Mouse (Mus musculus): Measurements from ENCODE around the gene Cdc25b. TPM values are rescaled to one million over a fixed set of nuclear protein-coding genes. Genes with fewer than 3 reads are reported as not detected.

Cdc25b gene
- total and polyA plus RNA-seq, 3 experiments = 11.6 to 24.0 (median 21.3) TPM

DNA sequence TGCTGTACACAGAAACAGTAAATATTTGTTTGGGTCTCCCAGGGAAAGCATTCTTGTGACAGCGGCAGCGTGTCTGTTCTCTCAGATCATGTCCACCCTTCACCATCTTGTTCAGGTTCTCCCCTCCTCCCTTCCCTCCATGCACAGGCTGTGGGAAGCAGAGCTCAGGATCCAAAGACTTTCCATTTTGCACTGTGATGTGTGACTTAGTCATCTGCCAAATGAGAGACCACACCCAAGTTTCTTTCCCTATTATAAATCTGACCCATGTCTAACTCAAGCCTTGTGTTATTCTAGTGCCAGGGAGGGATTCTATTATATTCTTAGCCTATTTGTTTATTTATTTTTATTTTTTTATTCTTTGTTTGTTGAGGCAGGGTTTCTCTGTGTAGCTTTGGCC lies 21.6 kb downstream of the Cdc25b start:
- H3K4me3 ChIP-seq (replicated peaks in 1 of 3; ENCODE audit: low read depth in 2 of 3, low read length in 2 of 3, poor library complexity in 1 of 3) = no peak overlapping the region
- H3K36me3 ChIP-seq (replicated peaks in 1 of 2; ENCODE audit: control insufficient read depth in 1 of 2, insufficient read depth in 1 of 2, low read length in 1 of 2) = peaks cover 7 to 12% of the 10 kb centered on the region in 2 experiments
- H3K27ac ChIP-seq (ENCODE audit: insufficient read depth, low read depth) = no peak overlapping the region
- TF ChIP-seq USF2 (conservative IDR thresholded peaks at IDR 0.05; ENCODE audit: low read depth, low read length) (no peak), SMC3 (IDR thresholded peaks at IDR 0.05; ENCODE audit: low read depth, low read length) (no peak), ETS1 (conservative IDR thresholded peaks at IDR 0.05; ENCODE audit: low read depth, low read length) (no peak), ZMIZ1 (IDR thresholded peaks at IDR 0.05; ENCODE audit: low read depth, low read length) (no peak), RCOR1 (conservative IDR thresholded peaks at IDR 0.05; ENCODE audit: low read depth, low read length) (no peak), ZC3H11A (IDR thresholded peaks at IDR 0.05; ENCODE audit: low read depth, low read length) (no peak), MAZ (IDR thresholded peaks at IDR 0.05; ENCODE audit: low read depth, low read length) (no peak), RAD21 (IDR thresholded peaks at IDR 0.05; ENCODE audit: low read depth, low read length) (no peak), EP300 (IDR thresholded peaks at IDR 0.05; ENCODE audit: low read length) (no peak), JUND (conservative IDR thresholded peaks at IDR 0.05; ENCODE audit: low read depth, low read length) (no peak), CHD2 (IDR thresholded peaks at IDR 0.05; ENCODE audit: low read length) (no peak), MAFK (IDR thresholded peaks at IDR 0.05; ENCODE audit: insufficient replicate concordance, low read length) (no peak), E2F4 (IDR thresholded peaks at IDR 0.05; ENCODE audit: insufficient replicate concordance, low read depth, low read length) (no peak), MEF2A (IDR thresholded peaks at IDR 0.05; ENCODE audit: borderline replicate concordance, low read depth, low read length) (no peak), TBP (conservative IDR thresholded peaks at IDR 0.05; ENCODE audit: low read depth, low read length) (no peak), HCFC1 (IDR thresholded peaks at IDR 0.05; ENCODE audit: low read depth, low read length) (no peak), USF1 (IDR thresholded peaks at IDR 0.05; ENCODE audit: low read depth, low read length) (no peak)
- no peaks in the 10 kb centered on the region for H3K27me3 ChIP-seq (replicated peaks)
- no peak overlapping the region for H3K9ac ChIP-seq (ENCODE audit: insufficient read depth, low read depth)
- dilution Hi-C loops (cut with MboI; ENCODE audit: extremely low pct_ligation_motif_present, extremely low pct_unique_long_range_greater_than_20kb, low sequenced_read_pairs) (no loop called here), in situ Hi-C loops (cut with MboI; ENCODE audit: low pct_ligation_motif_present, low pct_unique_long_range_greater_than_20kb, low sequenced_read_pairs) (no loop called here)
- H3K4me2 ChIP-seq (ENCODE audit: insufficient read depth, low read depth, poor library complexity, severe bottlenecking) = no peak overlapping the region
- H3K9me3 ChIP-seq (replicated peaks; ENCODE audit: low read length) = no peaks in the 10 kb centered on the region
- DNase-seq (ENCODE audit: extremely low read depth) = no peak
- peaks cover 6 to 14% of the 10 kb centered on the region in 2 experiments; a peak in 3 of 4 replicates for H3K4me1 ChIP-seq (ENCODE audit: control insufficient read depth in 1 of 2, insufficient read depth in 2 of 2)
- H3K79me2 ChIP-seq (replicated peaks; ENCODE audit: control insufficient read depth, extremely low read depth, insufficient read depth, poor library complexity, severe bottlenecking) = no peaks in the 10 kb centered on the region

DNA sequence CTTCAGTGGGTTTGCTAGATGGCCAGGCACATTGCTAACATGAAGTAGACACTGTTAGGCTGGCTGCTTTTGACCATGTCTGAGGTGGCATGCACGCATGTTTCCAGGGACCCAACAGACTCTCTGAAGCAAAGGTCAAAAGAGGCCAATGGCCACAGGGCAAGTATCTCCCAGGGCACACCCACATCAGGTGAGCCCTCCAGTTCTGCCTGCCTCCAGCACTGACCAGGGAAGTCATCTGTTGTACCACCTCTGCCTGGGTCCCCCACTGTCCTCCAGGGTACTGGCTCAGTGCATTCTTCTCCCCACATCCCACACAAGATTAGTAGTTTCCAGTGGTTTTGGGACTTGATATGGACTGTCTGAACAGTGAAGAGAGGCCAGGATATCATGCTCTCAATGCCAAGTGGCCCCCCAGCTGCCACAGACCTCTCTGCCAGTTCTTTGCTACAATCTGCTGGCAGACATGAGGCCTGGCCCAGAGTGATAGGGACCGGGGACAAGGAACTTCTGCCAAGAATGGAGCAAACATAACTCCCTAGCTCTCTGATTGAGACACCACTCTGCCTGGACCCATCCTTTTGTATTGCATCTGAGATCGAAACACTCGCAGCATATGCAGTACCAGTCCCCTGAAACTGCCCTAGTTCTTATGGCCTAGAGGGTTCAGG lies 22.5 kb downstream of the Cdc25b start:
- H3K36me3 ChIP-seq (replicated peaks in 1 of 2; ENCODE audit: control insufficient read depth in 1 of 2, insufficient read depth in 1 of 2, low read length in 1 of 2) = peaks cover 7 to 18% of the 10 kb centered on the region in 2 experiments
- no peaks in the 10 kb centered on the region for H3K79me2 ChIP-seq (replicated peaks; ENCODE audit: control insufficient read depth, extremely low read depth, insufficient read depth, poor library complexity, severe bottlenecking)
- TF ChIP-seq RCOR1 (conservative IDR thresholded peaks at IDR 0.05; ENCODE audit: low read depth, low read length) (no peak), MAZ (IDR thresholded peaks at IDR 0.05; ENCODE audit: low read depth, low read length) (no peak), CHD1 (IDR thresholded peaks at IDR 0.05; ENCODE audit: low read depth, low read length) (no peak), ZMIZ1 (IDR thresholded peaks at IDR 0.05; ENCODE audit: low read depth, low read length) (no peak), MXI1 (IDR thresholded peaks at IDR 0.05; ENCODE audit: low read depth, low read length) (no peak), MAFK (IDR thresholded peaks at IDR 0.05; ENCODE audit: insufficient replicate concordance, low read length) (no peak), USF1 (IDR thresholded peaks at IDR 0.05; ENCODE audit: low read depth, low read length) (no peak), JUND (conservative IDR thresholded peaks at IDR 0.05; ENCODE audit: low read depth, low read length) (no peak), RAD21 (IDR thresholded peaks at IDR 0.05; ENCODE audit: low read depth, low read length) (no peak), ZC3H11A (IDR thresholded peaks at IDR 0.05; ENCODE audit: low read depth, low read length) (no peak), ZNF384 (IDR thresholded peaks at IDR 0.05; ENCODE audit: low read depth, low read length) (no peak), E2F4 (IDR thresholded peaks at IDR 0.05; ENCODE audit: insufficient replicate concordance, low read depth, low read length) (no peak), ETS1 (conservative IDR thresholded peaks at IDR 0.05; ENCODE audit: low read depth, low read length) (no peak), GABPA (IDR thresholded peaks at IDR 0.05; ENCODE audit: insufficient replicate concordance, low read depth, low read length) (no peak), IRF4 (IDR thresholded peaks at IDR 0.05; ENCODE audit: low read depth, low read length) (no peak), ZKSCAN1 (IDR thresholded peaks at IDR 0.05; ENCODE audit: borderline replicate concordance, low read depth, low read length) (no peak), EP300 (IDR thresholded peaks at IDR 0.05; ENCODE audit: low read length) (no peak), SMC3 (IDR thresholded peaks at IDR 0.05; ENCODE audit: low read depth, low read length) (no peak), MYC (IDR thresholded peaks at IDR 0.05; ENCODE audit: low read depth, low read length) (no peak), USF2 (conservative IDR thresholded peaks at IDR 0.05; ENCODE audit: low read depth, low read length) (no peak)
- no peak overlapping the region for H3K27ac ChIP-seq (ENCODE audit: insufficient read depth, low read depth)
- DNase-seq (ENCODE audit: extremely low read depth) = no peak
- H3K4me2 ChIP-seq (ENCODE audit: insufficient read depth, low read depth, poor library complexity, severe bottlenecking) = peak overlapping the region; percentile 55
- peak overlapping the region; percentile 34 for H3K9ac ChIP-seq (ENCODE audit: insufficient read depth, low read depth)
- H3K27me3 ChIP-seq (replicated peaks) = no peaks in the 10 kb centered on the region
- in situ Hi-C loops (cut with MboI; ENCODE audit: low pct_ligation_motif_present, low pct_unique_long_range_greater_than_20kb, low sequenced_read_pairs) = no loop called here
- no peaks in the 10 kb centered on the region for H3K9me3 ChIP-seq (replicated peaks; ENCODE audit: low read length)
- dilution Hi-C loops (cut with MboI; ENCODE audit: extremely low pct_ligation_motif_present, extremely low pct_unique_long_range_greater_than_20kb, low sequenced_read_pairs) = no loop called here
- peaks cover 6 to 14% of the 10 kb centered on the region in 2 experiments; a peak in 3 of 4 replicates for H3K4me1 ChIP-seq (ENCODE audit: control insufficient read depth in 1 of 2, insufficient read depth in 2 of 2)
- H3K4me3 ChIP-seq (replicated peaks in 1 of 3; ENCODE audit: low read depth in 2 of 3, low read length in 2 of 3, poor library complexity in 1 of 3) = peak overlapping the region in 1 of 3 experiments; percentile 76
